19 mouse cellular contexts compared by ENCODE assay signal in the genomic region with DNA sequence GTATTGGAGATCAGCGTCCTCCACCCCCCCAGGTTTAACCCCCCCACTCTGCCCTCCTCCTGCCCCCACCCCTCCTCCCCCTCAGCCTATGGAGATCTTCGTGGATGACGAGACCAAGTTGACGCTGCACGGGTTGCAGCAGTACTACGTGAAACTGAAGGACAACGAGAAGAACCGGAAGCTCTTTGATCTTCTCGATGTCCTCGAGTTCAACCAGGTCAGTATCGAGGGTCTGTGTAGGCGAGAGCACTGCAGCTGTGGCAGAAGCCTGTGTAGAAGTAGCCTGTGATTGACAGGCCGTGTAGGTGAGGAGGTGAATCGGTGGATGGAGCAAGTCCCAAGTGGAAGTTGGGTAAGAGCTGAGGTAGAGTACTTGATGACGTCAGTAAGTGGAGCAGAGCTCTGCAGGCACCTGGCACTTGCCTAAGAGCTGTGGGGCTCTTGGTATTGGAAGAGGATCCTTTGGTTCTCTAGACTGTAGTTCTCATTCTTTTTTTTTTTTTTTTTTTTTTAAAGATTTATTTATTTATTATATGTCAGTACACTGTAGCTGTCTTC. TPM values are rescaled to one million over a fixed set of nuclear protein-coding genes. Genes with fewer than 3 reads are reported as not detected.
DNase-seq lines count a peak whose midpoint lies in the region; TF ChIP-seq lines count a peak whose summit lies in the region.
"Had no signal": no experiment of that assay in that cellular context is flagged by ENCODE, and none has a peak within 500 bp of the region (broad histone marks: within the 10 kb centered on the region; RNA-seq: fewer than 3 reads in every experiment).

No protein-coding gene starts in this region.

- whole genome bisulfite sequencing in heart, embryonic 10.5 days = 82% methylated on average over 15 of the region's 15 CpGs
- WGBS in lung, adult 2 months = 64% methylated on average over 15 of the region's 15 CpGs

- no peaks in the 10 kb centered on the region for H3K9me3 ChIP-seq in heart, embryonic 10.5 days
- H3K9me3 ChIP-seq: forebrain, embryonic 13.5 days; G1E; liver, embryonic 13.5 days had no signal

- H3K27me3 ChIP-seq in heart, embryonic 10.5 days (ENCODE audit: insufficient read depth, poor library complexity, severe bottlenecking) = 0 out of 2 replicates have a peak, but pooled peaks cover 4% of the 10 kb centered on the region
- H3K27me3 ChIP-seq: forebrain, embryonic 13.5 days; liver, embryonic 13.5 days had no signal

- peaks cover 80% of the 10 kb centered on the region for H3K36me3 ChIP-seq in heart, embryonic 10.5 days

- no peak overlapping the region for H3K27ac ChIP-seq in heart, embryonic 10.5 days
- no peak overlapping the region for H3K27ac ChIP-seq in gastrocnemius, adult 2 months
- H3K27ac ChIP-seq: forebrain, embryonic 13.5 days; hindbrain, embryonic 14.5 days; kidney, postnatal 0 days; liver, embryonic 13.5 days had no signal

- no peak for TF ChIP-seq CTCF in lung, adult 2 months (IDR thresholded peaks at IDR 0.05; ENCODE audit: insufficient read depth, low read length)
- no peak for TF ChIP-seq CTCF in gastrocnemius, adult 2 months (IDR thresholded peaks at IDR 0.05)

- TF ChIP-seq POLR2A in lung, adult 2 months (IDR thresholded peaks at IDR 0.05; ENCODE audit: borderline replicate concordance, extremely low read depth, low read depth, low read length) = no peak; the same call in 1 of the 2 replicates

- intact Hi-C loops in gastrocnemius, adult 2 months (cut with DNase I) = no loop called here

- peak; percentile 86 for DNase-seq in heart, adult 11 months
- DNase-seq in heart, embryonic 10.5 days (ENCODE audit: low spot score) = no peak
- peak; percentile 61 for DNase-seq in brain, adult 2 months (ENCODE audit: low read depth, low spot score)
- DNase-seq in lung, adult 2 months = peak; percentile 63
- DNase-seq in lung, postnatal 4 days = peak; percentile 71 to 73
- no peak for DNase-seq in gastrocnemius, adult 2 months
- DNase-seq in kidney, postnatal 4 days = no peak
- DNase-seq: adrenal gland, postnatal 14 days; heart, adult 18-20 months; liver, embryonic 13.5 days; midbrain, embryonic 14.5 days; thymus, adult 18-20 months had no signal

- H3K4me3 ChIP-seq in heart, embryonic 10.5 days = no peak overlapping the region
- H3K4me3 ChIP-seq in lung, adult 2 months (replicated peaks; ENCODE audit: extremely low read depth, low read depth, low read length) = no peak overlapping the region
- no peak overlapping the region for H3K4me3 ChIP-seq in gastrocnemius, adult 2 months
- H3K4me3 ChIP-seq: forebrain, embryonic 13.5 days; liver, embryonic 13.5 days had no signal

- H3K4me1 ChIP-seq in heart, embryonic 10.5 days = peaks cover 4% of the 10 kb centered on the region; the same call in 1 of the 2 replicates
- H3K4me1 ChIP-seq in lung, adult 2 months (ENCODE audit: control insufficient read depth, insufficient read depth, low read length) = no peaks in the 10 kb centered on the region

RNA-seq across cellular contexts. Expression of a gene that starts 9.7 kb away (rescaled TPM):
- 367 and 489 TPM in 2 replicates for polyA plus RNA-seq in heart, embryonic 10.5 days (2016; fragmentation: Nextera tagmentation; extraction: Ambion mirVana)
- 245 and 304 TPM in 2 replicates for polyA plus RNA-seq in lung, adult 2 months (2012; rRNA removed)
- total RNA-seq in gastrocnemius, adult 2 months (2021) = 10 to 100 TPM; 83.8 to 94.7 TPM

RNA-seq across cellular contexts. Expression of a gene that starts 11.3 kb away (rescaled TPM):
- polyA plus RNA-seq in heart, embryonic 10.5 days (2016; fragmentation: Nextera tagmentation; extraction: Ambion mirVana) = 22.5 and 25.0 TPM in 2 replicates
- 878 and 1,286 TPM in 2 replicates for polyA plus RNA-seq in lung, adult 2 months (2012; rRNA removed)
- 10 to 100 TPM; 30.4 to 38.5 TPM for total RNA-seq in gastrocnemius, adult 2 months (2021)

RNA-seq across cellular contexts. Expression of a gene that starts 15.6 kb away (rescaled TPM):
- 8.4 and 10.4 TPM in 2 replicates for polyA plus RNA-seq in heart, embryonic 10.5 days (2016; fragmentation: Nextera tagmentation; extraction: Ambion mirVana)
- polyA plus RNA-seq in lung, adult 2 months (2012; rRNA removed) = 16.5 and 21.6 TPM in 2 replicates
- total RNA-seq in gastrocnemius, adult 2 months (2021) = 1 to 10 TPM; 7.0 to 7.8 TPM

RNA-seq across cellular contexts. Expression of a gene that starts 17.8 kb away (rescaled TPM):
- 6.5 and 10.1 TPM in 2 replicates for polyA plus RNA-seq in heart, embryonic 10.5 days (2016; fragmentation: Nextera tagmentation; extraction: Ambion mirVana)
- 6.3 and 8.1 TPM in 2 replicates for polyA plus RNA-seq in lung, adult 2 months (2012; rRNA removed)
- 1 to 10 TPM; 1.9 to 2.0 TPM for total RNA-seq in gastrocnemius, adult 2 months (2021)

RNA-seq across cellular contexts. Expression of a gene that starts 30.6 kb away (rescaled TPM):
- 0.30 TPM in 1 of 2 replicates, not detected in the other for polyA plus RNA-seq in heart, embryonic 10.5 days (2016; fragmentation: Nextera tagmentation; extraction: Ambion mirVana)
- 1.2 TPM in 1 of 2 replicates, not detected in the other for polyA plus RNA-seq in lung, adult 2 months (2012; rRNA removed)
- not detected for total RNA-seq in gastrocnemius, adult 2 months (2021)
- total RNA-seq: common myeloid progenitor, adult 5-6 weeks; heart, adult 18-20 months; layer of hippocampus, adult 8-10 months had no signal
- polyA plus RNA-seq: G1E; hindbrain, embryonic 14.5 days; midbrain, embryonic 14.5 days; neural tube, embryonic 11.5 days had no signal

Comparison
In these comparisons a context has a peak if more than half of its experiments do, and no peak if none do; other contexts are left out.
1. DNase-seq: peak in heart, adult 11 months (single experiment), brain, adult 2 months (single experiment), lung, adult 2 months (single experiment) and lung, postnatal 4 days (2 of 2); none in heart, embryonic 10.5 days (single experiment), gastrocnemius, adult 2 months (single experiment) and kidney, postnatal 4 days (0 of 2).
2. RNA of a gene that starts 11.3 kb away (polyA plus RNA-seq): 878 to 1,286 TPM in lung, adult 2 months; 22.5 to 25.0 TPM in heart, embryonic 10.5 days; every median in the first group is over 10 times any median in the second.